Mouse (Mus musculus) liver, postnatal 0 days (tissue): ENCODE data around the gene Cyp2d22.
A peak's percentile ranks its signal among the peaks of the same experiment; 100 is the strongest.

Experiments
- CTCF ChIP-seq: sonication (generic); IDR thresholded peaks from 2 replicates; pipeline ENCODE4 v1.5.1; 2016; ENCODE audit warnings: antibody characterized with exemption, low read depth
- EP300 ChIP-seq: IDR thresholded peaks from 2 replicates; pipeline ENCODE4 v1.6.1; 2016; ENCODE audit warnings: antibody characterized with exemption, low read depth, mild to moderate bottlenecking

DNA sequence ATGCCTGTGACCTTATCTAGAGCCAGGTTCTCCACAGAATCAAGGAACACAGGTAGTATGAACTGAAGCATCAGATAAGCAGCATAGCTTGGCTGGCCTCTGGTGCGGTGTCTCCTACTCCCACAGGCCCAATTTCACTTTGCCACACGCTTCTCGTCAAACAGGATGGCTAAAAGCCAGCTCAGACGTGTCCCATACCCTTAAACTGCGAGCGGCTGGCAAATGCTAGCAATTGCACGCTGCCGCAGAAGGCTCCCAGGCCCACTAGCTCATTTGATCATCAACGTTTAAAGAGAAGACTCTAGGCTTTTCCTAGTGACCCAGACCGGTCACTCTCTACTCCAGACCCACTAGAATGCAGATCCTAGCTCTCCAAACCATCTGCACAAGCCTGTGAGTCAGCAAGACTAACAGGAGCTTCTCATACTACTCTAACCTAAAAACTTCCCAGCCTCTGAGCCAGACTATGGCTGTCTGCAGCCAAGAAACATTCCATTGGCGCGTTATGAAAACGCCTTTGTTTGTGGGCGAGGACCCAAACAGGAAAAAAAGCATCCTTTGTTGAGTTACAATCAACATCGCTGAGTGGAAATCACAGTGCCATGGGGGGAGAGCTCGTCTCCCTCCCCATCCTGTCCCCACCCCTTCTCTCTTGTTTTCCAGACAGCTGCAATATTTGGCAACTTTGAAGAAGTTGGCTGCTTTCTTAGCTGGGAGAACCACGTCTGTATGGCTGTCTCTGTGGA, 3.5 kb downstream of the Cyp2d22 start:
- TF ChIP-seq CTCF (no peak), EP300 (peak; percentile 37; the same call in 1 of the 2 replicates)
